Mouse (Mus musculus) heart, adult 2 months (tissue): ENCODE results near the gene Ehd4.

Experiments used
- CTCF ChIP-seq: fragments of 200-600 bp; IDR thresholded peaks from 2 replicates; pipeline ENCODE4 v1.8.1; 2022; ENCODE audit warnings: antibody characterized with exemption, mild to moderate bottlenecking, moderate library complexity
- EP300 ChIP-seq: fragments of 200-500 bp; IDR thresholded peaks from 2 replicates; pipeline ENCODE4 v1.6.1; 2011; ENCODE audit warnings: low read depth, low read length, control low read depth; ENCODE audit not compliant: insufficient read depth

DNA sequence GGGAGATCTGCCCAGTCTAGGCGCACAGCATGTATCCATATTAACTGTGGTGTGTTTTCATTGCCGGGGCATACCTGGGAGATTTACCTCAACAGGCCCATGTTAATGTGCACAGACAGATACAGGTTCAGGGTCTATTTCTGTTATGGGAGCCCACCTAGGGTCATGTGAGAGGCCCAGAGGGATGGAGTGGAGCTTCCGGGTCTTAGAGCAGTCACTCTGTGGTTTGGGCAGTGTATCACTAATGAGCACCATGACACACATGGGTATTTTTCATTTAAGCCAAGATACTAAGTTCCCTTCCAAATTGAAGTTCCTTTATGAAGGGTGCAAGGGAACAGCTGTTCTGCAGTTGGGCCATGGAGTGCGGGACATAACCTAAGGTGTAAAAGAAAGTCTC lies 59.2 kb downstream of the Ehd4 start:
- no peak for TF ChIP-seq CTCF
- TF ChIP-seq EP300 = no peak
